8 mouse cellular contexts compared by ENCODE assay signal in genomic region chr17:46712442-46712841, GRCm38 (mm10). TPM values are rescaled to one million over a fixed set of nuclear protein-coding genes. Genes with fewer than 3 reads are reported as not detected.
DNase-seq lines count a peak whose midpoint lies in the region; ATAC-seq and TF ChIP-seq lines count a peak whose summit lies in the region.

No protein-coding gene starts in this region.

- peak overlapping the region; percentile 68 for H3K4me3 ChIP-seq in kidney, embryonic 16.5 days (ENCODE audit: low read length)
- peak overlapping the region; percentile 96 for H3K4me3 ChIP-seq in hindbrain, embryonic 15.5 days
- H3K4me3 ChIP-seq in midbrain, postnatal 0 days (ENCODE audit: low read depth, low read length) = peak overlapping the region; percentile 97

- 64% methylated on average over 7 of the region's 7 CpGs for WGBS in kidney, embryonic 16.5 days
- 79% methylated on average over 7 of the region's 7 CpGs for WGBS in hindbrain, embryonic 15.5 days
- 76% methylated on average over 7 of the region's 7 CpGs for WGBS in midbrain, postnatal 0 days

- peak overlapping the region; percentile 91 for H3K9ac ChIP-seq in kidney, embryonic 16.5 days (replicated peaks; ENCODE audit: low read length)
- peak overlapping the region; percentile 88 for H3K9ac ChIP-seq in hindbrain, embryonic 15.5 days
- peak overlapping the region; percentile 89 for H3K9ac ChIP-seq in midbrain, postnatal 0 days (replicated peaks; ENCODE audit: low read length, poor library complexity, severe bottlenecking)

- no peak for ATAC-seq in kidney, embryonic 16.5 days (ENCODE audit: low FRiP score, low TSS enrichment)
- ATAC-seq in hindbrain, embryonic 15.5 days (ENCODE audit: low FRiP score, low read depth) = no peak
- no peak for ATAC-seq in midbrain, postnatal 0 days (ENCODE audit: low FRiP score)

- peaks cover 17% of the 10 kb centered on the region for H3K4me1 ChIP-seq in kidney, embryonic 16.5 days (ENCODE audit: insufficient read depth, low read length)
- peaks cover 25% of the 10 kb centered on the region for H3K4me1 ChIP-seq in hindbrain, embryonic 15.5 days (replicated peaks)
- peaks cover 7% of the 10 kb centered on the region for H3K4me1 ChIP-seq in midbrain, postnatal 0 days (ENCODE audit: insufficient read depth, low read length)

- TF ChIP-seq CTCF in midbrain, postnatal 0 days (IDR thresholded peaks at IDR 0.05) = no peak

- no peak for DNase-seq in kidney, postnatal 25 days
- DNase-seq in adipocyte (ENCODE audit: low spot score) = peak; percentile 26
- no peak for DNase-seq in midbrain, postnatal 0 days (ENCODE audit: low spot score)
- no peak for DNase-seq in cerebellum, adult 8-10 months
- DNase-seq in left cerebral cortex, postnatal 14 days (ENCODE audit: low spot score in 2 of 2) = no peak
- DNase-seq in spleen, adult 12 weeks (ENCODE audit: low spot score) = no peak

- H3K4me2 ChIP-seq in kidney, embryonic 16.5 days (replicated peaks; ENCODE audit: low read depth, low read length) = peak overlapping the region; percentile 93
- peak overlapping the region; percentile 98 for H3K4me2 ChIP-seq in hindbrain, embryonic 15.5 days
- H3K4me2 ChIP-seq in midbrain, postnatal 0 days (ENCODE audit: low read depth, low read length, poor library complexity, severe bottlenecking) = peak overlapping the region; percentile 100

- peaks cover 31% of the 10 kb centered on the region for H3K36me3 ChIP-seq in kidney, embryonic 16.5 days (ENCODE audit: insufficient read depth, low read length)
- H3K36me3 ChIP-seq in hindbrain, embryonic 15.5 days = peaks cover 24% of the 10 kb centered on the region
- peaks cover 23% of the 10 kb centered on the region for H3K36me3 ChIP-seq in midbrain, postnatal 0 days (ENCODE audit: insufficient read depth, low read length)

- no peaks in the 10 kb centered on the region for H3K9me3 ChIP-seq in kidney, embryonic 16.5 days (ENCODE audit: low read length)
- H3K9me3 ChIP-seq in hindbrain, embryonic 15.5 days = no peaks in the 10 kb centered on the region
- no peaks in the 10 kb centered on the region for H3K9me3 ChIP-seq in midbrain, postnatal 0 days (ENCODE audit: low read length)

- H3K27ac ChIP-seq in kidney, embryonic 16.5 days (ENCODE audit: low read length) = no peak overlapping the region
- H3K27ac ChIP-seq in hindbrain, embryonic 15.5 days (replicated peaks) = no peak overlapping the region
- H3K27ac ChIP-seq in midbrain, postnatal 0 days (ENCODE audit: low read depth, low read length) = no peak overlapping the region

- intact Hi-C loops in left cerebral cortex, postnatal 14 days (cut with DNase I) = loop anchor here (2.0 kb wide), 1 partner anchor 60 kb away; the partner anchor contains the start of gene 2310039H08Rik

- no peaks in the 10 kb centered on the region for H3K27me3 ChIP-seq in kidney, embryonic 16.5 days (ENCODE audit: insufficient read depth, low read length)
- no peaks in the 10 kb centered on the region for H3K27me3 ChIP-seq in hindbrain, embryonic 15.5 days
- H3K27me3 ChIP-seq in midbrain, postnatal 0 days (ENCODE audit: insufficient read depth, low read length) = no peaks in the 10 kb centered on the region

RNA-seq across cellular contexts. Expression of gene Pex6, which starts 1.2 kb away (rescaled TPM):
- 26.8 and 27.4 TPM in 2 replicates for polyA plus RNA-seq in kidney, embryonic 16.5 days (2015; fragmentation: Nextera tagmentation; extraction: Ambion mirVana)
- polyA plus RNA-seq in hindbrain, embryonic 15.5 days (2015; fragmentation: Nextera tagmentation; extraction: Ambion mirVana) = 29.7 and 30.7 TPM in 2 replicates
- total RNA-seq in midbrain, postnatal 0 days (2014; rRNA removed) = 37.8 and 38.5 TPM in 2 replicates
- polyA plus RNA-seq in midbrain, postnatal 0 days (2015; fragmentation: Nextera tagmentation; extraction: Ambion mirVana) = 17.6 and 18.3 TPM in 2 replicates
- total RNA-seq in left cerebral cortex, postnatal 14 days (2021) = 10 to 100 TPM; 37.6 to 38.1 TPM

RNA-seq across cellular contexts. Expression of gene Ppp2r5d, which starts 7.5 kb away (rescaled TPM):
- polyA plus RNA-seq in kidney, embryonic 16.5 days (2015; fragmentation: Nextera tagmentation; extraction: Ambion mirVana) = 110 and 112 TPM in 2 replicates
- polyA plus RNA-seq in hindbrain, embryonic 15.5 days (2015; fragmentation: Nextera tagmentation; extraction: Ambion mirVana) = 101 and 109 TPM in 2 replicates
- 118 and 128 TPM in 2 replicates for total RNA-seq in midbrain, postnatal 0 days (2014; rRNA removed)
- polyA plus RNA-seq in midbrain, postnatal 0 days (2015; fragmentation: Nextera tagmentation; extraction: Ambion mirVana) = 94.1 and 103 TPM in 2 replicates
- 10 to 100 TPM; 85.4 to 90.8 TPM for total RNA-seq in left cerebral cortex, postnatal 14 days (2021)

RNA-seq across cellular contexts. Expression of gene Gnmt, which starts 16.5 kb away (rescaled TPM):
- 2.4 and 2.7 TPM in 2 replicates for polyA plus RNA-seq in kidney, embryonic 16.5 days (2015; fragmentation: Nextera tagmentation; extraction: Ambion mirVana)
- polyA plus RNA-seq in hindbrain, embryonic 15.5 days (2015; fragmentation: Nextera tagmentation; extraction: Ambion mirVana) = 0.86 and 1.9 TPM in 2 replicates
- 0.27 and 0.57 TPM in 2 replicates for total RNA-seq in midbrain, postnatal 0 days (2014; rRNA removed)
- 0.88 and 1.5 TPM in 2 replicates for polyA plus RNA-seq in midbrain, postnatal 0 days (2015; fragmentation: Nextera tagmentation; extraction: Ambion mirVana)
- under 1 TPM; 0.57 TPM for total RNA-seq in left cerebral cortex, postnatal 14 days (2021)

RNA-seq across cellular contexts. Expression of gene Klhdc3, which starts 31.7 kb away (rescaled TPM):
- polyA plus RNA-seq in kidney, embryonic 16.5 days (2015; fragmentation: Nextera tagmentation; extraction: Ambion mirVana) = 137 and 141 TPM in 2 replicates
- 168 and 179 TPM in 2 replicates for polyA plus RNA-seq in hindbrain, embryonic 15.5 days (2015; fragmentation: Nextera tagmentation; extraction: Ambion mirVana)
- 98.7 and 99.7 TPM in 2 replicates for total RNA-seq in midbrain, postnatal 0 days (2014; rRNA removed)
- 185 and 192 TPM in 2 replicates for polyA plus RNA-seq in midbrain, postnatal 0 days (2015; fragmentation: Nextera tagmentation; extraction: Ambion mirVana)
- total RNA-seq in left cerebral cortex, postnatal 14 days (2021) = 100 to 1,000 TPM; 200 to 204 TPM

RNA-seq across cellular contexts. Expression of gene Mea1, which starts 33.8 kb away (rescaled TPM):
- polyA plus RNA-seq in kidney, embryonic 16.5 days (2015; fragmentation: Nextera tagmentation; extraction: Ambion mirVana) = 162 and 172 TPM in 2 replicates
- 291 and 302 TPM in 2 replicates for polyA plus RNA-seq in hindbrain, embryonic 15.5 days (2015; fragmentation: Nextera tagmentation; extraction: Ambion mirVana)
- 130 and 171 TPM in 2 replicates for total RNA-seq in midbrain, postnatal 0 days (2014; rRNA removed)
- 314 and 362 TPM in 2 replicates for polyA plus RNA-seq in midbrain, postnatal 0 days (2015; fragmentation: Nextera tagmentation; extraction: Ambion mirVana)
- total RNA-seq in left cerebral cortex, postnatal 14 days (2021) = 100 to 1,000 TPM; 105 to 120 TPM
